Mouse (Mus musculus): Measurements from ENCODE around the gene Pkm.

The Pkm gene

DNA sequence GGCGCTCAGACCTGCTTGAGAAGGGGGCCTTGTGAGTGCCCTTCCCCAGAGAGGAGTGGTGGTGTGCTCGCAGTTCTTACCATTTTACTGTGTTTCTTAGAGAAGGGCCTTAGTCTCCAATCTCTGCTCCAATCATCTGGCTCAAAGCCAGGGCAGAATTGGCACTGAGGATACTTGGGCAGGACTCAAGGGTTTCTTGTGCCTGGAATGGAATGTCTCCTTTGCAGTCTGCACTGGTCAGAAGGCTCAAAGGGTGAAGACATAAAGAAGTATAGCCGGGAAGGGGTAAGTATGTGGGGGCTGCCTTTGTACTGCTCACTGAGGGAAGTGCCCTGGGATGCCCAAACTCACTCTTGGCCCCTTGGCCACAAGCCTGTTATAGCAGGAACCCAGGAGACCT is 53.1 kb downstream of the Pkm start:
- DNase-seq = peak; percentile 75

DNA sequence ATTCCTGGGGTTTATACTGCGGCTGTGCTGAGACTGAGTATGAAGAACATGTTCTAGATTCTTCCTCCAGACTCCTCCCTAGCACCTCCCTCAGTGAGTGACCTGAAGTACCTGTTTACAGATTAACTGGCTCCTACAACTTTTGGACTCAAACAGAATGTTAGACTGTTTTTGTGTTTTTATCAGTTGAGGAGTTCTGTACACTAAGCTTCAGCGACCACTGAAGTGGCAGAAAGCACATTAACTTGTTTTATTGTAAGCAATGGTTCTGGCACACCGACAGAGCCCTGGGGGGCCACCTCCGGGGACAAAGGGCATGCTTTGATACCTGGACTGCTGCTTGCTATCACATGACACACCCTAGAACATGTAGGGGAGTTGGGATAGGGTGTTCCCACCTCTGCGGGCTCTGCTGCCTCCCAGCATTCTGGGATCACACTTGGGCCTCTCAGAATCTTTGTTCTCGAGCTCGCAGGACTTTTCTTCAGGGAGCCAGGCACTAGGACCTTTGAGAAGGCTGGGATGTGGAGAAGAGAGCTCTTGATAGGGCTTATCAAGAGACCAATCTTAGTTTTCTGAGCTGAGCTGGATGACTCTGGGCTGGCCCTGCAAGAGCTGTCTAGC is 60.2 kb downstream of the Pkm start:
- DNase-seq = peak; percentile 75

DNA sequence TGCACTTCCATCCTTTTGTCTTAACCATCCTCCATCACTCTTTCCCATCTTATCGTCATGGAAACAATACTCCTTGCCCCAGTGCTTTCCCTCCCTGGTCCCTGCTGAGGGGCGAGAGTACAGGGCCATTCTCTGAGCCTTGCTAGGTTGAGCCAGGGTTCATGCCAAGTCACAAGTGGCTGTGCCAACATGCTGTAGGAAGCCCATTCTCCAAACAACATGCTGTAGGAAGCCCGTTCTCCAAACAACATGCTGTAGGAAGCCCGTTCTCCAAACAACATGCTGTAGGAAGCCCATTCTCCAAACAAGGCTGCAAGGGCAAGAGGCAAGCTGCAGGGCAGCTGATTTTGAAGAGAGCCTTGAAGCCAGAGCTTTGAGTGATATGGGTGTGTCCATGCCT is 62.1 kb downstream of the Pkm start:
- DNase-seq = no peak

DNA sequence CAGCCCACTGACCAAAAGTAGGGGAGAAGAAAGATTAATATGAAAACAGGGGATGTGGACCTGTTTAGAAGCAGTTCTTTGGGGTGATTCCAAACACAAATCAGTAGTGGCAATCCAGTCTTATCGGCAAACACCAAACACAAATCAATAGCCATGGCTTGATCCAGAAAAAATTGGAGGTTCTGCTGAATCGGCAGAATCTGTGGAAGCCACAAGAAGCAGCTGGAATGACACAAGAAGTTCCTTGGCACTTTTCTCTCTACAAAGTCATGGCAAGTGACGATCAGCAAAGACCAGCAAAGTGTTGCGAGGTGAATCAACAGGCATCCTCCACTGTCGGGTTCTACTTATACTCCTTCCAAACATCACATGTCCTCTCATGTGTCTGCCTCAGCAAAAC is 65.0 kb downstream of the Pkm start:
- DNase-seq = no peak

- peak; percentile 83 for DNase-seq
Observed at GRCm38 (mm10) chr9:59723096-59723657, 67.0 kb downstream of the Pkm start.

GRCm38 (mm10) chr9:59723791-59724442 is 67.7 kb downstream of the Pkm start:
- DNase-seq = peak; percentile 89

DNA sequence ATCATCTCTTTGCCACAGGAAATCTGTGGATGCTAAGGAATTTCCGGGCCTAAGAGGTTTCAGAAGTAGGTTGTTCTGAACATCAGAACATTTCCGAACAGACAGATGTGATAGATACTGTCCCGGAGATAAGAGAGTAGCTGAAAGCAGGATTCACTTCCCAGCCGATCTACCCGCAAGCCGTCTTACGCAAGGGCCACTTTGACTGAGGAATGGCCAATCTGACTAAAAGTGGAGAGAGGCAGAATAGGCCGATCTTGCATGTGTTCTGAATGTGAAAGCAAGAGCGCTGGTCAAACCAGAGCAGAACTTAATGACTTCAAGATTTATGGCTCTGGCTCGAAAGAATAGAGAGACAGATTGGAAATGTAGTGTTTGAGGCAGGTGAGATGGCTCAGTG is 69.3 kb downstream of the Pkm start:
- no peak for DNase-seq

DNA sequence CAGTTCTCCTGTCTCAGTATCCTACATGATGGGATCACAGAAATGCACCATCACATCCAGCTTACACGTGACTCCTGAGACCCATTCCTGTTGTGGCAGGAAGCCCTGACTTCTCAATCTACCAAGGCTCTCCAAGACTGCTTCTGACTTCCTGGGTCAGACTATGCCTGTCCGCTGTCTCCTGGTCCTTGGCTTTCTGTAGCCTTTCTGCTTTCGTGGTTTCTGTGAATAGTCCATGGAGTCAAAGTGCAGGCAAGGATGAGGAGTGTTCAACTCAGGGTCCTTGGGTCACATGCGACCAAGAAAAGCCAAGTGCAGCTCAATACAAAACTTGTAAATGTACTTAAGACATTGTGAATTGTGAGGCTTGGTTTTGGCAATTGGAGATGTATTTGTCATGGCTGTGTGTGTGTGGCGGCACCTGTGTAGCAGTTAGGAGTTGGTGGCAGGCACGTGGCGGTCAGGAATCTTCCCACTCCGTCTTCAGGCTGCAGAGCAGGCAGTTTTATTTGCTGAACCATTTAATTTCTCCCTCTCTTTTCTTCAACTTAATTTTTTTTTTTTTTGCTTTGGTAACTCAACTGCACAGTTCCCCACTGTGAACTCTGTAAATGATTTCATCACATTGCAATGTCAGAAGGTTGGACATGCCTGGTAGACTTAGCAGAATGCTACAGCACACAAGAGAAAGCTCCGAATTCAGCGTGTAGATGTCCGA is 71.6 kb downstream of the Pkm start:
- DNase-seq = peak; percentile 61

All from kidney, adult 18-20 months (tissue).